In genomic region chr6:77446861-77447260, GRCm38 (mm10) we compare ENCODE assay signal across 20 mouse cellular contexts.
"Had no signal": no experiment of that assay in that cellular context is flagged by ENCODE, and none has a peak within 500 bp of the region (broad histone marks: within the 10 kb centered on the region; RNA-seq: fewer than 3 reads in every experiment).

No protein-coding gene starts in this region.

- ATAC-seq: forebrain, embryonic 13.5 days; forebrain, embryonic 14.5 days; forebrain, embryonic 15.5 days; forebrain, embryonic 16.5 days; forebrain, postnatal 0 days had no signal

- DNase-seq: cerebellum, adult 8-10 months; cerebellum, adult 9-10 months; cerebellum, adult 9-11 months; cerebellum, postnatal 10 days; cerebellum, postnatal 25 days; cerebellum, postnatal 36 days; embryo, embryonic 11 days; forebrain, postnatal 0 days; gastrocnemius, adult 2 months; gastrocnemius, postnatal 10 days; gastrocnemius, postnatal 14 days; gastrocnemius, postnatal 25 days; gastrocnemius, postnatal 36 days; heart, adult 11 months; heart, adult 18-20 months; heart, adult 2 months had no signal
